Mouse (Mus musculus): ENCODE data around the gene Crybb2. TPM values are rescaled to one million over a fixed set of nuclear protein-coding genes. Genes with fewer than 3 reads are reported as not detected.

Crybb2 gene
- polyA plus RNA-seq, 1 experiment from 2014 or later = not detected

GRCm38 (mm10) chr5:113049876-113050275 lies 20.0 kb downstream of the Crybb2 start:
- no peak for ATAC-seq (ENCODE audit: insufficient number of reproducible peaks, insufficient read depth, low FRiP score, low read depth)
- H3K36me3 ChIP-seq (ENCODE audit: control insufficient read depth, insufficient read depth, low read length) = no peaks in the 10 kb centered on the region
- H3K4me1 ChIP-seq (ENCODE audit: control insufficient read depth in 2 of 2, insufficient read depth in 2 of 2, low read length in 2 of 2) = no peaks in the 10 kb centered on the region
- no peak overlapping the region for H3K4me2 ChIP-seq (ENCODE audit: low read length)
- 0 out of 2 replicates have a peak, but pooled peaks cover 2% of the 10 kb centered on the region for H3K9me3 ChIP-seq (ENCODE audit: control insufficient read depth, low read length)
- H3K9ac ChIP-seq (ENCODE audit: low read length) = no peak overlapping the region
- H3K4me3 ChIP-seq (ENCODE audit: control insufficient read depth in 1 of 2, insufficient read depth in 1 of 2, low read depth in 1 of 2, low read length in 2 of 2) = no peak overlapping the region
- H3K27me3 ChIP-seq (ENCODE audit: control insufficient read depth, insufficient read depth, low read length) = no peaks in the 10 kb centered on the region; the same call in 1 of the 2 replicates
- H3K27ac ChIP-seq (replicated peaks in 1 of 2; ENCODE audit: control insufficient read depth in 1 of 2, insufficient read depth in 1 of 2, low read depth in 2 of 2, low read length in 2 of 2) = no peak overlapping the region

DNA sequence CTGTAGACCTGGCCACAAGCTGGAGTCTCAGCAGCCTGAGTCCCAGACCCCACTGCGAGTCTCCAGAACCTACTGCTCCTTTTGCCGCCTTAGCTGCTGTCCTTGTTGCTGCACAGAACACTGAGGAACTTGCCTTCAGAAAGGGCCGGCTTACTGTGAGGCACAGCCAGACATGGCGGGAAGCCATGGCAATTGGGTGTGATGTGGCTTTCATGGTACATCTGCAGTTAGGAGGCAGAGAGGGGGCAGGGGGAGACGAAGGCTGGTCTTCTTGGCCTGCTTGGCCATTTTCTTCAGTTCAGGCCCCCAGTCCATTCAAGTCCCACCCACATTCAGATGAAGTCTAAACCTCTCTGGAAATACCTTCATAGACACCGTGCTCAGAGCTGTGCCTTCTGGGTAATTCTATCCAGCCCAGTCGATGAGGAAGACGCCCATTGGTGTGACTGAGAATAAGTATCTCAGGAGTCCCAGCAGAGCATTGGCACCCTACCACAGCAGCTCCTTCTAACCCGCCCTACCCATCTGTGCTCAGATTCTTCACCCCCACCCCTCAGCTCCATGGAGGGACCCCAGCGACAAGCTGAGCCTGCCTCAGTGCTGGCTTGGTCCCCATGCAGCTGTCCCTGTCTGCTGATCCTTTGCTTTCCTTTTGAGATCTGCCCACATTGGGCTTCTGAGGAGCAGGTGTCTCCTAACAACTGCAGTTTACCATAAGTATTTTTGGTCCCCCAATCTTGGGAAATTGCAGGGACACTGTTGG lies 24.2 kb downstream of the Crybb2 start:
- ATAC-seq (ENCODE audit: insufficient number of reproducible peaks, insufficient read depth, low FRiP score, low read depth) = no peak

DNA sequence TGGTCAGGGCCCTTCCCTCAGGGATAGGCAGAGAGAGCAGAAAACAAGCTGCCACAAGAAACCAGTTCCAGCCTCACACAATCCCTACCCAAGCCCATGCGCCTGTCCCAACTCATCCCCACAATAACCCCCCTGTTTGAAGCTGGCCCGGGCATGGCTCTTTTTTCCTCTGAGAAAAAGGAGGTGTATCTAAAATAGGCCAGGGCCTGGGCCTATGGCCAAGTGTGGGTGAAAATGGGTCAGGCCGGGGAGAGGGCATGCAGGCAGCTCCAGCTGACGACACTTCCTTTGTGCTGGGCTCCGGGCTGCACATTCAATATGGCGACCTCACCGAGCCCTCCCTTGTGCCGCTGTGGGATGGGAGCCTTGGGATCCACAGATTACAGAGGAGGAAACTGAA lies 26.4 kb downstream of the Crybb2 start:
- no peak overlapping the region for H3K27ac ChIP-seq (replicated peaks in 1 of 2; ENCODE audit: control insufficient read depth in 1 of 2, insufficient read depth in 1 of 2, low read depth in 2 of 2, low read length in 2 of 2)
- WGBS = 55% methylated on average over 8 of the region's 8 CpGs

More for the DNA sequence above, 24.2 kb downstream of the Crybb2 start:
- H3K4me2 ChIP-seq (ENCODE audit: low read length) = no peak overlapping the region
- H3K27ac ChIP-seq (replicated peaks in 1 of 2; ENCODE audit: control insufficient read depth in 1 of 2, insufficient read depth in 1 of 2, low read depth in 2 of 2, low read length in 2 of 2) = no peak overlapping the region
- 0 out of 2 replicates have a peak, but pooled peaks cover 2% of the 10 kb centered on the region for H3K9me3 ChIP-seq (ENCODE audit: control insufficient read depth, low read length)
- H3K27me3 ChIP-seq (ENCODE audit: control insufficient read depth, insufficient read depth, low read length) = no peaks in the 10 kb centered on the region
- H3K9ac ChIP-seq (ENCODE audit: low read length) = no peak overlapping the region
- H3K4me3 ChIP-seq (ENCODE audit: control insufficient read depth in 1 of 2, insufficient read depth in 1 of 2, low read depth in 1 of 2, low read length in 2 of 2) = no peak overlapping the region
- H3K36me3 ChIP-seq (ENCODE audit: control insufficient read depth, insufficient read depth, low read length) = no peaks in the 10 kb centered on the region
- peaks cover 14 to 21% of the 10 kb centered on the region in 2 experiments for H3K4me1 ChIP-seq (ENCODE audit: control insufficient read depth in 2 of 2, insufficient read depth in 2 of 2, low read length in 2 of 2)
- 86% methylated on average over 10 of the region's 10 CpGs for WGBS

DNA sequence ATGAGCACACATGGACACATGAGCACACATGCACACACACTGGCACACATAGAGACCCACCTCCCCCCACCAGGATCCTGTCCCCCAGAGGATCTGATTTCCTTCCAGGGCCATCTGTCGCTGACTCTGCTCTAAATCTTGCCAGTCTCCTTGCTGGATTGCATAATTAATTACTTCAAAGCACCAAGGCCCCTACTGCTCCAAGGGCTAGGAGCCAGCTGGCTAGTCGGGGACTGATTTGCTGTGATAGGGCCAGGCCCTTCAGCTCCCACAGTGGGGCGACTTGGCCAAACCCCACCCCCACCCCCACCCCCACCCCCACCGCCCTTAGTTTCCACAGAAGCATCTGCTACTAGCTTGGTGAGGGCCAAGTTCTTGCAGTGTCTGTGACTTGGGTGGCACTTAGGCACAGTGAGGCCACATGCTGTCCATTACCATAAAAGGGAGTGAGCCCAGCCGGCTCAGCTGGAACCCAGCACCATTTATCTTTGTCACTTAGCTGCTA lies 28.3 kb downstream of the Crybb2 start:
- H3K4me2 ChIP-seq (ENCODE audit: low read length) = no peak overlapping the region
- 22% methylated on average over 5 of the region's 5 CpGs for WGBS
- peaks cover 17 to 26% of the 10 kb centered on the region in 2 experiments for H3K4me1 ChIP-seq (ENCODE audit: control insufficient read depth in 2 of 2, insufficient read depth in 2 of 2, low read length in 2 of 2)
- no peak overlapping the region for H3K9ac ChIP-seq (ENCODE audit: low read length)
- no peak for ATAC-seq (ENCODE audit: insufficient number of reproducible peaks, insufficient read depth, low FRiP score, low read depth)
- no peaks in the 10 kb centered on the region for H3K36me3 ChIP-seq (ENCODE audit: control insufficient read depth, insufficient read depth, low read length)
- H3K9me3 ChIP-seq (ENCODE audit: control insufficient read depth, low read length) = peaks cover 3% of the 10 kb centered on the region; the same call in 1 of the 2 replicates
- H3K4me3 ChIP-seq (ENCODE audit: control insufficient read depth in 1 of 2, insufficient read depth in 1 of 2, low read depth in 1 of 2, low read length in 2 of 2) = no peak overlapping the region
- H3K27me3 ChIP-seq (ENCODE audit: control insufficient read depth, insufficient read depth, low read length) = no peaks in the 10 kb centered on the region
- no peak overlapping the region for H3K27ac ChIP-seq (replicated peaks in 1 of 2; ENCODE audit: control insufficient read depth in 1 of 2, insufficient read depth in 1 of 2, low read depth in 2 of 2, low read length in 2 of 2)

More for the DNA sequence above, 26.4 kb downstream of the Crybb2 start:
- ATAC-seq (ENCODE audit: insufficient number of reproducible peaks, insufficient read depth, low FRiP score, low read depth) = 0 out of 2 replicates have a peak, but pooled peaks have one; percentile 12
- no peaks in the 10 kb centered on the region for H3K27me3 ChIP-seq (ENCODE audit: control insufficient read depth, insufficient read depth, low read length)
- H3K9me3 ChIP-seq (ENCODE audit: control insufficient read depth, low read length) = peaks cover 5% of the 10 kb centered on the region; the same call in 1 of the 2 replicates
- H3K9ac ChIP-seq (ENCODE audit: low read length) = no peak overlapping the region
- no peaks in the 10 kb centered on the region for H3K36me3 ChIP-seq (ENCODE audit: control insufficient read depth, insufficient read depth, low read length)
- H3K4me1 ChIP-seq (ENCODE audit: control insufficient read depth in 2 of 2, insufficient read depth in 2 of 2, low read length in 2 of 2) = peaks cover 17 to 26% of the 10 kb centered on the region in 2 experiments
- no peak overlapping the region for H3K4me2 ChIP-seq (ENCODE audit: low read length)
- H3K4me3 ChIP-seq (ENCODE audit: control insufficient read depth in 1 of 2, insufficient read depth in 1 of 2, low read depth in 1 of 2, low read length in 2 of 2) = no peak overlapping the region

- peaks cover 17 to 30% of the 10 kb centered on the region in 2 experiments for H3K4me1 ChIP-seq (ENCODE audit: control insufficient read depth in 2 of 2, insufficient read depth in 2 of 2, low read length in 2 of 2)
- H3K27me3 ChIP-seq (ENCODE audit: control insufficient read depth, insufficient read depth, low read length) = no peaks in the 10 kb centered on the region
- peak overlapping the region; percentile 16 to 43; a peak in 1 of 4 replicates for H3K27ac ChIP-seq (replicated peaks in 1 of 2; ENCODE audit: control insufficient read depth in 1 of 2, insufficient read depth in 1 of 2, low read depth in 2 of 2, low read length in 2 of 2)
- no peak overlapping the region for H3K9ac ChIP-seq (ENCODE audit: low read length)
- whole genome bisulfite sequencing = 22% methylated on average over 6 of the region's 6 CpGs
- no peaks in the 10 kb centered on the region for H3K36me3 ChIP-seq (ENCODE audit: control insufficient read depth, insufficient read depth, low read length)
- H3K9me3 ChIP-seq (ENCODE audit: control insufficient read depth, low read length) = peaks cover 3% of the 10 kb centered on the region; the same call in 1 of the 2 replicates
- ATAC-seq (ENCODE audit: insufficient number of reproducible peaks, insufficient read depth, low FRiP score, low read depth) = no peak
- H3K4me2 ChIP-seq (ENCODE audit: low read length) = no peak overlapping the region
- no peak overlapping the region for H3K4me3 ChIP-seq (ENCODE audit: control insufficient read depth in 1 of 2, insufficient read depth in 1 of 2, low read depth in 1 of 2, low read length in 2 of 2)
Observed at GRCm38 (mm10) chr5:113040776-113041175, 29.1 kb downstream of the Crybb2 start.

DNA sequence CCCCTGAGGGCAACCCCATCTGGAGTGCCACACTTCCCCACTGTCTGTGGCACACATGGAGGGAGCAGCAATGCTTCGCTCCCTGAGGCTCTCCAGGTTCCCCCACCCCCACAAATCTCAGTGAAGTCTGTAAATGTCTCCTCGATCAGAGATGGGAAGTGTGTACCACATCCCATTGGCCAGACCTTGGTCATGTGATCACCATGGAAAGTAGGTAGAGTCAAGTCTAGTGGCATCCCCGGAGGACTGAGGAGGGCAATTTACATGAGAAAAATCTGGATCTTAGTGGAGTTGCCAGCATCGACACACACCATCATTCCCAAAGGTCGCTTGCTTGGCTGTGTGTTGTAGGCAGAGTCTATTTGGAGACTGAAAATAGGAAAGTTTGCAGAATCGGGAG lies 31.3 kb downstream of the Crybb2 start:
- WGBS = 88% methylated on average over 6 of the region's 6 CpGs
- no peak for ATAC-seq (ENCODE audit: insufficient number of reproducible peaks, insufficient read depth, low FRiP score, low read depth)
- H3K36me3 ChIP-seq (ENCODE audit: control insufficient read depth, insufficient read depth, low read length) = no peaks in the 10 kb centered on the region
- peaks cover 21 to 46% of the 10 kb centered on the region in 2 experiments for H3K4me1 ChIP-seq (ENCODE audit: control insufficient read depth in 2 of 2, insufficient read depth in 2 of 2, low read length in 2 of 2)
- H3K9me3 ChIP-seq (ENCODE audit: control insufficient read depth, low read length) = peaks cover 3% of the 10 kb centered on the region; the same call in 1 of the 2 replicates
- no peak overlapping the region for H3K4me2 ChIP-seq (ENCODE audit: low read length)
- no peak overlapping the region for H3K9ac ChIP-seq (ENCODE audit: low read length)
- H3K27ac ChIP-seq (replicated peaks in 1 of 2; ENCODE audit: control insufficient read depth in 1 of 2, insufficient read depth in 1 of 2, low read depth in 2 of 2, low read length in 2 of 2) = no peak overlapping the region
- H3K27me3 ChIP-seq (ENCODE audit: control insufficient read depth, insufficient read depth, low read length) = no peaks in the 10 kb centered on the region
- H3K4me3 ChIP-seq (ENCODE audit: control insufficient read depth in 1 of 2, insufficient read depth in 1 of 2, low read depth in 1 of 2, low read length in 2 of 2) = no peak overlapping the region

DNA sequence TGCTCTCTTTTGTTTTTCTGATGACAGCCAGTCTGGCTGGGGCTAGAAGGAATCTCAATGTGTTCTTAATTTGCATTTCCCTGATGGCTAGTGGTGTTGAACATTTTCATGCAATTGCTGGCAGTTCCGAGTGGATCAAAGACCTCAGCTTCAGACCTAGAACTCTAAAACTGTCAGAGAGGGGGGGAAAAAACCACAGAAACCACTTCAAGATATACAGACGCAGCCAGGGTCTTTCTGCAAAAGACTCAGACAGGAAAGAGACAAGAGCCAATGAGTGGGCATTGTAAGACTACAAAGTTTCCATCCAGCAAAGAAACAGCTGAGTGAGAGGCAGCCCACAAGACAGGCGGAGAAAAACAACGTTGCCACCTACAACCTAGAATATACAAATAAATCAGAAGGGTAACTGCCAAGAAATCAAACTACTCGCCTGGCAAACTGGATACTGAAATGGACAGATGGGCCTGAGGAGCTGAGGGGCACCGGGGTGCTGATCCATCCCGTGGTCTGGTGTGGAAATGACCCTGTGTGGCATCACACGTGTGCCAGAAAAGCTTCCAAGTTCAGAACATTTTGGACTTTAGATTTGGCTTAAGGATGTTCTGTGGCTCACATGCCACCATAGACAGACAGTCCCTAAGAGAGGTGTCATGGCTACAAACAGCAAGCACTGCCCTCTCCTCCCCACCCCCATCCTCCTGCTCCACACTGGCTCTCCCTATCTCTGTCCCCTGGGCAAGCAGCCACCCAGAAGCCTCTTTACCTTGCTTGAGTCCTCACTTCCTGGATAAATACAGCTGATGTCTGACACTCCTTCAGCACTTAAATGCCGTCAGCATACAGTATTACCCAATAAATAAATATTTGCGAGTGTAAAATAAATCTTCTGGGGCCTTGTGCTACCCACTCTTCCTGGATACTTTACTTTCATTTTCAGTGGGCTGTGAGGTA lies 34.5 kb downstream of the Crybb2 start:
- Histone ChIP-seq H3K4me2 (ENCODE audit: low read length) (no peak overlapping the region), H3K4me3 (ENCODE audit: control insufficient read depth in 1 of 2, insufficient read depth in 1 of 2, low read depth in 1 of 2, low read length in 2 of 2) (no peak overlapping the region), H3K9me3 (ENCODE audit: control insufficient read depth, low read length) (peaks cover 3% of the 10 kb centered on the region; the same call in 1 of the 2 replicates), H3K4me1 (ENCODE audit: control insufficient read depth in 2 of 2, insufficient read depth in 2 of 2, low read length in 2 of 2) (peaks cover 5 to 21% of the 10 kb centered on the region in 2 experiments), H3K27ac (replicated peaks in 1 of 2; ENCODE audit: control insufficient read depth in 1 of 2, insufficient read depth in 1 of 2, low read depth in 2 of 2, low read length in 2 of 2) (0 out of 4 replicates have a peak overlapping the region, but pooled peaks of 1 of the 2 experiments have one; percentile 19), H3K27me3 (ENCODE audit: control insufficient read depth, insufficient read depth, low read length) (no peaks in the 10 kb centered on the region), H3K9ac (ENCODE audit: low read length) (no peak overlapping the region), H3K36me3 (ENCODE audit: control insufficient read depth, insufficient read depth, low read length) (no peaks in the 10 kb centered on the region)
- 55% methylated on average over 10 of the region's 10 CpGs for WGBS
- ATAC-seq (ENCODE audit: insufficient number of reproducible peaks, insufficient read depth, low FRiP score, low read depth) = no peak
